Mouse (Mus musculus) natural killer cell, adult 2 months (primary cell): ENCODE measurements around the gene Gli3.

Experiments
- DNase-seq, 2 experiments: peaks; one replicate each; pipeline ENCODE4 v3.0.0; 2022; ENCODE audit warnings: low spot score in 2 of 2

The Gli3 gene

GRCm38 (mm10) chr13:15550731-15551130 is 87.7 kb downstream of the Gli3 start:
- DNase-seq: no peak

GRCm38 (mm10) chr13:15552009-15552408 is 89.0 kb downstream of the Gli3 start:
- DNase-seq: no peak

GRCm38 (mm10) chr13:15556646-15557098 is 93.6 kb downstream of the Gli3 start:
- no peak for DNase-seq

- no peak for DNase-seq
Measured at GRCm38 (mm10) chr13:15561441-15561840, 98.4 kb downstream of the Gli3 start.

GRCm38 (mm10) chr13:15570908-15571568 is 108.0 kb downstream of the Gli3 start:
- DNase-seq: no peak

- DNase-seq: no peak
Measured at GRCm38 (mm10) chr13:15577133-15577917, 114.3 kb downstream of the Gli3 start.

- DNase-seq: no peak
Measured at GRCm38 (mm10) chr13:15580458-15580857, 117.4 kb downstream of the Gli3 start.

- DNase-seq: no peak
Measured at GRCm38 (mm10) chr13:15585941-15586340, 122.9 kb downstream of the Gli3 start.

GRCm38 (mm10) chr13:15588278-15589272 is 125.5 kb downstream of the Gli3 start:
- DNase-seq: no peak

GRCm38 (mm10) chr13:15590326-15590933 is 127.4 kb downstream of the Gli3 start:
- no peak for DNase-seq

GRCm38 (mm10) chr13:15596667-15597066 is 133.6 kb downstream of the Gli3 start:
- no peak for DNase-seq

GRCm38 (mm10) chr13:15599741-15600140 is 136.7 kb downstream of the Gli3 start:
- DNase-seq: no peak

- DNase-seq: no peak
Measured at GRCm38 (mm10) chr13:15602161-15602560, 139.1 kb downstream of the Gli3 start.

- DNase-seq: no peak
Measured at GRCm38 (mm10) chr13:15602677-15603221, 139.7 kb downstream of the Gli3 start.

GRCm38 (mm10) chr13:15604074-15604473 is 141.0 kb downstream of the Gli3 start:
- DNase-seq: no peak

- no peak for DNase-seq
Measured at GRCm38 (mm10) chr13:15617423-15617822, 154.4 kb downstream of the Gli3 start.

GRCm38 (mm10) chr13:15618051-15618692 is 155.1 kb downstream of the Gli3 start:
- DNase-seq: no peak

- no peak for DNase-seq
Measured at GRCm38 (mm10) chr13:15621009-15621408, 158.0 kb downstream of the Gli3 start.

- no peak for DNase-seq
Measured at GRCm38 (mm10) chr13:15624490-15625353, 161.7 kb downstream of the Gli3 start.

- no peak for DNase-seq
Measured at GRCm38 (mm10) chr13:15641548-15641947, 178.5 kb downstream of the Gli3 start.
